Comparison of ENCODE assay signal across 20 mouse cellular contexts in the genomic region with DNA sequence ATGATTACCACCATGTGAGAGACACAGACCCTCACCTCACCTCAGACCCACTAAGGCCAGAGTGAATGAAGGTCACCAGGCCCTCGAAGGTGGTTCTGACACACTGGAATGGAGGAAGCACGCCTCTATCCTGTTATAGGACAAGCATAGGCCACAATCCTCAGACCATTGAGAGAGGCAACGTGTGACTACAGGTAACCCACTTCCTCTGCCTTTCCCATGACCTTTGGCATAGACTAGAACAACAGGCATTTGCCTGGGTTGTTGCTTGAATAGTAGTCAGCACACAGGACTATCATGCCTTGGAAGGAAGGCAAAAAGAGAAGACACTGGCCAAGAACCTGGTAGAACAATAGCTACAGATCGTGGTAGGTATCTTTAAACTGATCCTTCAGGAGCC.
DNase-seq lines count a peak whose midpoint lies in the region; ATAC-seq lines count a peak whose summit lies in the region.
"Had no signal": no experiment of that assay in that cellular context is flagged by ENCODE, and none has a peak within 500 bp of the region (broad histone marks: within the 10 kb centered on the region; RNA-seq: fewer than 3 reads in every experiment).

No protein-coding gene starts in this region.

- 58% methylated on average over 4 of the region's 4 CpGs for WGBS in heart, embryonic 12.5 days
- 70% methylated on average over 4 of the region's 4 CpGs for WGBS in heart, embryonic 16.5 days
- 86% methylated on average over 4 of the region's 4 CpGs for WGBS in midbrain, embryonic 11.5 days
- WGBS in midbrain, embryonic 10.5 days = 83% methylated on average over 4 of the region's 4 CpGs
- 87% methylated on average over 4 of the region's 4 CpGs for WGBS in hindbrain, embryonic 13.5 days

- H3K27ac ChIP-seq in heart, embryonic 12.5 days (ENCODE audit: poor library complexity, severe bottlenecking) = peak overlapping the region; percentile 88
- H3K27ac ChIP-seq in heart, embryonic 16.5 days (ENCODE audit: low read length) = peak overlapping the region; percentile 77
- no peak overlapping the region for H3K27ac ChIP-seq in midbrain, embryonic 11.5 days (ENCODE audit: low read depth, low read length)
- no peak overlapping the region for H3K27ac ChIP-seq in midbrain, embryonic 10.5 days (replicated peaks)
- no peak overlapping the region for H3K27ac ChIP-seq in hindbrain, embryonic 13.5 days
- H3K27ac ChIP-seq: embryonic facial prominence, embryonic 10.5 days; forebrain, embryonic 13.5 days; kidney, embryonic 15.5 days had no signal

- H3K4me2 ChIP-seq in heart, embryonic 12.5 days = no peak overlapping the region
- no peak overlapping the region for H3K4me2 ChIP-seq in heart, embryonic 16.5 days (ENCODE audit: low read depth, low read length)
- no peak overlapping the region for H3K4me2 ChIP-seq in midbrain, embryonic 11.5 days
- no peak overlapping the region for H3K4me2 ChIP-seq in hindbrain, embryonic 13.5 days
- H3K4me2 ChIP-seq: forebrain, embryonic 13.5 days; kidney, embryonic 15.5 days had no signal

- no peak for DNase-seq in heart, postnatal 4 days
- DNase-seq in heart, adult 8-10 months (ENCODE audit: low spot score) = no peak
- DNase-seq in midbrain, embryonic 11.5 days (ENCODE audit: low spot score, missing footprints) = peak; percentile 67
- no peak for DNase-seq in midbrain, embryonic 10.5 days (ENCODE audit: low spot score)
- DNase-seq: adrenal gland, adult 8-10 months; adrenal gland, postnatal 36 days; cerebellum, adult 2 months; cerebellum, postnatal 10 days; forebrain, postnatal 0 days; gastrocnemius, postnatal 14 days; kidney, adult 2 months had no signal

- H3K4me1 ChIP-seq in heart, embryonic 12.5 days (replicated peaks) = peaks cover 19% of the 10 kb centered on the region
- peaks cover 10% of the 10 kb centered on the region for H3K4me1 ChIP-seq in heart, embryonic 16.5 days (ENCODE audit: control insufficient read depth, insufficient read depth, low read length)
- no peaks in the 10 kb centered on the region for H3K4me1 ChIP-seq in midbrain, embryonic 11.5 days (ENCODE audit: control insufficient read depth, insufficient read depth, low read length)
- H3K4me1 ChIP-seq in midbrain, embryonic 10.5 days = no peaks in the 10 kb centered on the region
- no peaks in the 10 kb centered on the region; the same call in 1 of the 2 replicates for H3K4me1 ChIP-seq in hindbrain, embryonic 13.5 days (replicated peaks)
- H3K4me1 ChIP-seq: forebrain, embryonic 13.5 days had no signal

- H3K36me3 ChIP-seq in heart, embryonic 12.5 days = no peaks in the 10 kb centered on the region
- no peaks in the 10 kb centered on the region for H3K36me3 ChIP-seq in heart, embryonic 16.5 days (ENCODE audit: control insufficient read depth, insufficient read depth)
- H3K36me3 ChIP-seq in midbrain, embryonic 11.5 days (ENCODE audit: control insufficient read depth, insufficient read depth, low read length) = no peaks in the 10 kb centered on the region
- no peaks in the 10 kb centered on the region for H3K36me3 ChIP-seq in midbrain, embryonic 10.5 days
- no peaks in the 10 kb centered on the region for H3K36me3 ChIP-seq in hindbrain, embryonic 13.5 days
- H3K36me3 ChIP-seq: embryonic facial prominence, embryonic 10.5 days; G1E; kidney, embryonic 15.5 days had no signal

- H3K4me3 ChIP-seq in heart, embryonic 12.5 days = no peak overlapping the region
- no peak overlapping the region for H3K4me3 ChIP-seq in heart, embryonic 16.5 days (ENCODE audit: low read length)
- no peak overlapping the region for H3K4me3 ChIP-seq in midbrain, embryonic 11.5 days (ENCODE audit: low read depth, low read length)
- H3K4me3 ChIP-seq in midbrain, embryonic 10.5 days = no peak overlapping the region
- H3K4me3 ChIP-seq in hindbrain, embryonic 13.5 days = no peak overlapping the region
- H3K4me3 ChIP-seq: embryonic facial prominence, embryonic 10.5 days; forebrain, embryonic 13.5 days; kidney, embryonic 15.5 days had no signal

- H3K9ac ChIP-seq in heart, embryonic 12.5 days = no peak overlapping the region
- no peak overlapping the region for H3K9ac ChIP-seq in heart, embryonic 16.5 days (ENCODE audit: low read length)
- H3K9ac ChIP-seq in midbrain, embryonic 11.5 days (ENCODE audit: low read length) = no peak overlapping the region
- no peak overlapping the region for H3K9ac ChIP-seq in hindbrain, embryonic 13.5 days
- H3K9ac ChIP-seq: forebrain, embryonic 13.5 days; forebrain, postnatal 0 days; kidney, embryonic 15.5 days had no signal

- H3K27me3 ChIP-seq in heart, embryonic 12.5 days (replicated peaks) = no peaks in the 10 kb centered on the region
- H3K27me3 ChIP-seq in heart, embryonic 16.5 days (ENCODE audit: control insufficient read depth, insufficient read depth, low read length) = no peaks in the 10 kb centered on the region
- H3K27me3 ChIP-seq in midbrain, embryonic 11.5 days (ENCODE audit: control insufficient read depth, insufficient read depth, low read length) = no peaks in the 10 kb centered on the region
- no peaks in the 10 kb centered on the region for H3K27me3 ChIP-seq in midbrain, embryonic 10.5 days (ENCODE audit: low read depth, poor library complexity, severe bottlenecking)
- 0 out of 2 replicates have a peak, but pooled peaks cover 3% of the 10 kb centered on the region for H3K27me3 ChIP-seq in hindbrain, embryonic 13.5 days
- H3K27me3 ChIP-seq: forebrain, embryonic 13.5 days; kidney, embryonic 15.5 days had no signal

- no peaks in the 10 kb centered on the region for H3K9me3 ChIP-seq in heart, embryonic 12.5 days (replicated peaks)
- H3K9me3 ChIP-seq in heart, embryonic 16.5 days (replicated peaks; ENCODE audit: control insufficient read depth, low read length) = no peaks in the 10 kb centered on the region
- H3K9me3 ChIP-seq in midbrain, embryonic 11.5 days (ENCODE audit: control insufficient read depth, low read length) = no peaks in the 10 kb centered on the region
- H3K9me3 ChIP-seq in midbrain, embryonic 10.5 days (replicated peaks) = no peaks in the 10 kb centered on the region
- H3K9me3 ChIP-seq in hindbrain, embryonic 13.5 days = no peaks in the 10 kb centered on the region
- H3K9me3 ChIP-seq: embryonic facial prominence, embryonic 10.5 days; forebrain, embryonic 13.5 days; kidney, embryonic 15.5 days had no signal

- ATAC-seq in heart, embryonic 12.5 days (ENCODE audit: insufficient number of reproducible peaks, low FRiP score) = 0 out of 2 replicates have a peak, but pooled peaks have one; percentile 4
- no peak for ATAC-seq in heart, embryonic 16.5 days (replicated peaks; ENCODE audit: extremely low read depth, insufficient read depth, low FRiP score)
- ATAC-seq in midbrain, embryonic 11.5 days (ENCODE audit: low FRiP score) = no peak
- no peak for ATAC-seq in hindbrain, embryonic 13.5 days (ENCODE audit: low FRiP score)
- ATAC-seq: forebrain, embryonic 13.5 days; forebrain, postnatal 0 days; hindbrain, embryonic 16.5 days; inflammation-experienced regulatory T-cells, adult 6 months had no signal

Comparison
In these comparisons a context has a peak if more than half of its experiments do, and no peak if none do; other contexts are left out.
1. H3K27ac ChIP-seq: peak in heart, embryonic 12.5 days (single experiment) and heart, embryonic 16.5 days (single experiment); none in midbrain, embryonic 11.5 days (single experiment), midbrain, embryonic 10.5 days (single experiment) and hindbrain, embryonic 13.5 days (single experiment).